Mouse (Mus musculus): ENCODE results near the gene Phf21a. TPM values are rescaled to one million over a fixed set of nuclear protein-coding genes. Genes with fewer than 3 reads are reported as not detected.

Phf21a gene
- total RNA-seq, 2 experiments from 2014 or later, result 97.1 to 126 TPM

GRCm38 (mm10) chr2:92328206-92328605 lies 235.3 kb downstream of the Phf21a start:
- intact Hi-C loops (cut with DNase I), result no loop called here
- no peak for DNase-seq (ENCODE audit: low spot score in 2 of 2)

GRCm38 (mm10) chr2:92330840-92331239 lies 237.9 kb downstream of the Phf21a start:
- intact Hi-C loops (cut with DNase I), result loop anchor here (2.0 to 5.0 kb wide), 2 partner anchors 34 to 344 kb away; no protein-coding TSS in a partner anchor
- no peak for DNase-seq (ENCODE audit: low spot score in 2 of 2)

GRCm38 (mm10) chr2:92331410-92331809 lies 238.5 kb downstream of the Phf21a start:
- no peak for DNase-seq (ENCODE audit: low spot score in 2 of 2)
- intact Hi-C loops (cut with DNase I), result loop anchor here (2.0 to 5.0 kb wide), 2 partner anchors 35 to 344 kb away; no protein-coding TSS in a partner anchor

GRCm38 (mm10) chr2:92331871-92332270 lies 239.0 kb downstream of the Phf21a start:
- intact Hi-C loops (cut with DNase I), result loop anchor here (2.0 to 5.0 kb wide), 2 partner anchors 35 to 345 kb away; no protein-coding TSS in a partner anchor
- no peak for DNase-seq (ENCODE audit: low spot score in 2 of 2)

- DNase-seq (ENCODE audit: low spot score in 2 of 2), result no peak
- intact Hi-C loops (cut with DNase I), result no loop called here
Measured at GRCm38 (mm10) chr2:92342418-92342817, 249.5 kb downstream of the Phf21a start.

- no peak for DNase-seq (ENCODE audit: low spot score in 2 of 2)
- intact Hi-C loops (cut with DNase I), result no loop called here
Measured at GRCm38 (mm10) chr2:92347191-92347590, 254.3 kb downstream of the Phf21a start.

GRCm38 (mm10) chr2:92349589-92350425 lies 256.9 kb downstream of the Phf21a start:
- DNase-seq (ENCODE audit: low spot score in 2 of 2), result no peak
- intact Hi-C loops (cut with DNase I), result no loop called here

GRCm38 (mm10) chr2:92350686-92351085 lies 257.8 kb downstream of the Phf21a start:
- no peak for DNase-seq (ENCODE audit: low spot score in 2 of 2)
- intact Hi-C loops (cut with DNase I), result no loop called here

- intact Hi-C loops (cut with DNase I), result no loop called here
- DNase-seq (ENCODE audit: low spot score in 2 of 2), result no peak
Measured at GRCm38 (mm10) chr2:92353402-92353801, 260.5 kb downstream of the Phf21a start.

GRCm38 (mm10) chr2:92354224-92354623 lies 261.3 kb downstream of the Phf21a start:
- intact Hi-C loops (cut with DNase I), result no loop called here
- no peak for DNase-seq (ENCODE audit: low spot score in 2 of 2)

- intact Hi-C loops (cut with DNase I), result no loop called here
- DNase-seq (ENCODE audit: low spot score in 2 of 2), result no peak
Measured at GRCm38 (mm10) chr2:92359301-92359700, 266.4 kb downstream of the Phf21a start.

- intact Hi-C loops (cut with DNase I), result no loop called here
- DNase-seq (ENCODE audit: low spot score in 2 of 2), result no peak
Measured at GRCm38 (mm10) chr2:92360186-92360823, 267.4 kb downstream of the Phf21a start.

GRCm38 (mm10) chr2:92360893-92361292 lies 268.0 kb downstream of the Phf21a start:
- intact Hi-C loops (cut with DNase I), result no loop called here
- DNase-seq (ENCODE audit: low spot score in 2 of 2), result no peak

- no peak for DNase-seq (ENCODE audit: low spot score in 2 of 2)
- intact Hi-C loops (cut with DNase I), result no loop called here
Measured at GRCm38 (mm10) chr2:92361795-92362194, 268.9 kb downstream of the Phf21a start.

GRCm38 (mm10) chr2:92362571-92363228 lies 269.8 kb downstream of the Phf21a start:
- DNase-seq (ENCODE audit: low spot score in 2 of 2), result no peak
- intact Hi-C loops (cut with DNase I), result no loop called here

- intact Hi-C loops (cut with DNase I), result no loop called here
Measured at GRCm38 (mm10) chr2:92364086-92364485, 271.2 kb downstream of the Phf21a start.

GRCm38 (mm10) chr2:92365568-92365967 lies 272.7 kb downstream of the Phf21a start:
- intact Hi-C loops (cut with DNase I), result no loop called here
- no peak for DNase-seq (ENCODE audit: low spot score in 2 of 2)

More at GRCm38 (mm10) chr2:92364086-92364485, 271.2 kb downstream of the Phf21a start:
- no peak for DNase-seq (ENCODE audit: low spot score in 2 of 2)

- no peak for DNase-seq (ENCODE audit: low spot score in 2 of 2)
- intact Hi-C loops (cut with DNase I), result no loop called here
Measured at GRCm38 (mm10) chr2:92367383-92368029, 274.6 kb downstream of the Phf21a start.

GRCm38 (mm10) chr2:92370375-92370774 lies 277.5 kb downstream of the Phf21a start:
- no peak for DNase-seq (ENCODE audit: low spot score in 2 of 2)
- intact Hi-C loops (cut with DNase I), result no loop called here

Data from left cerebral cortex, postnatal 36 days (tissue).